Mouse (Mus musculus) adrenal gland, postnatal 0 days (tissue): ENCODE results near the gene Adamts5. TPM values are rescaled to one million over a fixed set of nuclear protein-coding genes. Genes with fewer than 3 reads are reported as not detected.

Source experiments
- polyA plus RNA-seq: library from polyadenylated mRNA; unstranded; fragments of >200 nt; fragmentation: Nextera tagmentation; extraction: Ambion mirVana; gene quantifications from 2 replicates; pipeline ENCODE4 v1.2.1, GENCODE M21; 2015

Gene Adamts5
- 7.8 and 11.2 TPM in 2 replicates for polyA plus RNA-seq

GRCm38 (mm10) chr16:85901581-85901910 lies at the start of gene Adamts5:
Gene Adamts5, minus strand, starts transcription at chr16:85901828.

Other genes starting within 250 kb of the Adamts5 start
- gene Adamts1, start 98.7 kb downstream of the Adamts5 start, polyA plus RNA-seq: 18.6 and 22.0 TPM in 2 replicates